Mouse (Mus musculus) forebrain, postnatal 0 days (tissue): ENCODE measurements around the gene Utp4. TPM values are rescaled to one million over a fixed set of nuclear protein-coding genes. Genes with fewer than 3 reads are reported as not detected.
A peak's percentile ranks its signal among the peaks of the same experiment; 100 is the strongest.

Source experiments
- ATAC-seq: fragments of 200-750 bp; cut with Nextera tagmentation; 2 replicates; pipeline ENCODE4 v1.8.0; 2017; ENCODE audit warnings: mild to moderate bottlenecking, moderate library complexity
- DNase-seq: peaks from one replicate; pipeline ENCODE4 v3.0.0-alpha.2; 2015
- H3K27ac ChIP-seq: fragments of 300-500 bp; sonication (generic); 2 replicates; pipeline ENCODE4 v1.5.1; 2014; ENCODE audit warnings: low read depth, mild to moderate bottlenecking, antibody characterized with exemption, low read length, moderate library complexity, mixed read lengths
- H3K27me3 ChIP-seq: fragments of 300-500 bp; sonication (generic); 2 replicates; pipeline ENCODE4 v1.6.1; 2014; ENCODE audit warnings: mild to moderate bottlenecking, low read length, mixed read lengths; ENCODE audit not compliant: insufficient read depth
- H3K36me3 ChIP-seq: fragments of 300-500 bp; sonication (generic); 2 replicates; pipeline ENCODE4 v1.6.1; 2014; ENCODE audit warnings: mild to moderate bottlenecking, moderate library complexity; ENCODE audit not compliant: insufficient read depth
- H3K4me1 ChIP-seq: fragments of 300-500 bp; sonication (generic); 2 replicates; pipeline ENCODE4 v1.6.1; 2014; ENCODE audit warnings: antibody characterized with exemption; ENCODE audit not compliant: insufficient read depth
- H3K4me2 ChIP-seq: fragments of 300-500 bp; sonication (generic); 2 replicates; pipeline ENCODE4 v1.6.1; 2014; ENCODE audit warnings: low read depth, mild to moderate bottlenecking, moderate library complexity
- H3K4me3 ChIP-seq: fragments of 300-500 bp; sonication (generic); 2 replicates; pipeline ENCODE4 v1.5.1; 2014; ENCODE audit warnings: low read depth, low read length, mixed read lengths
- H3K9ac ChIP-seq: fragments of 300-500 bp; sonication (generic); 2 replicates; pipeline ENCODE4 v1.6.1; 2014; ENCODE audit warnings: mild to moderate bottlenecking
- H3K9me3 ChIP-seq: fragments of 300-500 bp; sonication (generic); 2 replicates; pipeline ENCODE4 v1.6.1; 2016; ENCODE audit warnings: low read length
- CTCF ChIP-seq: sonication (generic); IDR thresholded peaks from 2 replicates; pipeline ENCODE4 v1.5.1; 2016; ENCODE audit warnings: antibody characterized with exemption, control low read depth, low read depth
- WGBS: fragments of 180-500 bp; shearing (Covaris S2); extraction: QIAGEN DNeasy Blood & Tissue Kit; methylation state at CpG from one replicate; pipeline ENCODE4 v1.1.7; 2014; 5-methylcytosine and 5-hydroxymethylcytosine counted together
- polyA plus RNA-seq: library from polyadenylated mRNA; unstranded; fragments of >200 nt; fragmentation: Nextera tagmentation; extraction: Ambion mirVana; gene quantifications from 2 replicates; pipeline ENCODE4 v1.2.1, GENCODE M21; 2015
- total RNA-seq: library from RNA; depleted of rRNA; stranded (reverse); fragments of >200 nt; gene quantifications from 2 replicates; pipeline ENCODE4 v1.2.3, GENCODE M21; 2014

Utp4 gene
- total and polyA plus RNA-seq, 2 experiments from 2014 or later, result 22.2 to 30.4 TPM

- H3K27me3 ChIP-seq, result peaks cover 20% of the 10 kb centered on the region
- no peaks in the 10 kb centered on the region for H3K36me3 ChIP-seq
- H3K4me2 ChIP-seq, result no peak overlapping the region
- no peak for ATAC-seq
- no peak overlapping the region for H3K9ac ChIP-seq
- H3K9me3 ChIP-seq, result no peaks in the 10 kb centered on the region
- H3K4me1 ChIP-seq, result 0 out of 2 replicates have a peak, but pooled peaks cover 3% of the 10 kb centered on the region
- no peak for DNase-seq
- no peak for TF ChIP-seq CTCF
- H3K27ac ChIP-seq, result no peak overlapping the region
- H3K4me3 ChIP-seq, result no peak overlapping the region
- 73% methylated on average over 15 of the region's 16 CpGs for WGBS
Observed at GRCm38 (mm10) chr8:106934226-106934977, 41.0 kb downstream of the Utp4 start.

- H3K36me3 ChIP-seq, result no peaks in the 10 kb centered on the region
- TF ChIP-seq CTCF, result no peak
- H3K4me2 ChIP-seq, result peak within 1 kb of the TSS; percentile 71
- peaks cover 20% of the 10 kb centered on the region for H3K27me3 ChIP-seq
- no peaks in the 10 kb centered on the region for H3K9me3 ChIP-seq
- H3K4me3 ChIP-seq, result peak within 1 kb of the TSS; percentile 78
- peak within 1 kb of the TSS; percentile 72 for H3K27ac ChIP-seq
- ATAC-seq, result peak; percentile 88
- WGBS, result under 1% methylated on average over 41 of the region's 41 CpGs
- peak within 1 kb of the TSS; percentile 74 for H3K9ac ChIP-seq
- 0 out of 2 replicates have a peak, but pooled peaks cover 3% of the 10 kb centered on the region for H3K4me1 ChIP-seq
- peak; percentile 93 for DNase-seq
Observed at GRCm38 (mm10) chr8:106935324-106935869, 42.0 kb downstream of the Utp4 start, which contains the start of gene Sntb2. Gene Sntb2 (plus strand): TSS chr8:106935750.

- H3K27me3 ChIP-seq, result peaks cover 20% of the 10 kb centered on the region
- WGBS, result under 1% methylated on average over 62 of the region's 76 CpGs
- H3K27ac ChIP-seq, result peak overlapping the region; percentile 72
- no peaks in the 10 kb centered on the region for H3K9me3 ChIP-seq
- no peaks in the 10 kb centered on the region for H3K36me3 ChIP-seq
- H3K4me3 ChIP-seq, result peak overlapping the region; percentile 78
- peak overlapping the region; percentile 74 for H3K9ac ChIP-seq
- DNase-seq (no peak), ATAC-seq (peak; percentile 66)
- peak overlapping the region; percentile 71 for H3K4me2 ChIP-seq
- no peak; the same call in 1 of the 2 replicates for TF ChIP-seq CTCF
- H3K4me1 ChIP-seq, result 0 out of 2 replicates have a peak, but pooled peaks cover 3% of the 10 kb centered on the region
Observed at GRCm38 (mm10) chr8:106935899-106936477, 42.6 kb downstream of the Utp4 start.

- H3K27ac ChIP-seq, result 0 out of 2 replicates have a peak overlapping the region, but pooled peaks have one; percentile 15
- H3K27me3 ChIP-seq, result peaks cover 20% of the 10 kb centered on the region
- peak overlapping the region; percentile 71 for H3K4me2 ChIP-seq
- H3K9me3 ChIP-seq, result no peaks in the 10 kb centered on the region
- no peaks in the 10 kb centered on the region for H3K36me3 ChIP-seq
- 0 out of 2 replicates have a peak, but pooled peaks cover 3% of the 10 kb centered on the region for H3K4me1 ChIP-seq
- TF ChIP-seq CTCF, result no peak
- ATAC-seq (peak; percentile 19; the same call in 1 of the 2 replicates), DNase-seq (peak; percentile 67)
- H3K4me3 ChIP-seq, result peak overlapping the region; percentile 78
- peak overlapping the region; percentile 74 for H3K9ac ChIP-seq
- under 1% methylated on average over 26 of the region's 26 CpGs for WGBS
Observed at GRCm38 (mm10) chr8:106936478-106937051, 43.1 kb downstream of the Utp4 start.

- Histone ChIP-seq H3K4me3 (peak overlapping the region; percentile 78), H3K4me1 (0 out of 2 replicates have a peak, but pooled peaks cover 3% of the 10 kb centered on the region), H3K36me3 (no peaks in the 10 kb centered on the region), H3K9me3 (no peaks in the 10 kb centered on the region), H3K27ac (no peak overlapping the region), H3K4me2 (peak overlapping the region; percentile 71), H3K27me3 (peaks cover 20% of the 10 kb centered on the region), H3K9ac (peak overlapping the region; percentile 74)
- DNase-seq (peak; percentile 6), ATAC-seq (no peak)
- WGBS, result 37% methylated on average over 14 of the region's 14 CpGs
- TF ChIP-seq CTCF, result no peak
Observed at GRCm38 (mm10) chr8:106937081-106937800, 43.8 kb downstream of the Utp4 start.

DNA sequence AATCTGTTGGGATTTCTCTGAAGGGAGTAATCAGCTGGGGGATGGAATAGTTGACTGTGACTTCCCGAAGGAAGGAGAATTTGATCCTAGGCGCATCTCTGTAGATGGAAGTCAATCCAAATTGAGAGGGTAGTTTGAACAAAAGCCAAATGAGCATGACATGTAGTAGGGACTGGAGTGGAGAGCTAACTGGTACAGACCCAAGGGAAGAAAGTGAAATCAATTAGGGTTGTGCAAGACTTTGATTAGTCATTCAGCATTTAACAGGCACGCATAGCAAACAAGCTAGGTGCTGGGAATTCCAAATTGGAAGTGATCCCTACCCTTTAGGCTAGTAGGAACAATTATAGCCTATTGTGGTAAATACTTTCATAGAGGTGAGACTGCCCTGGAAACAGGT, 48.4 kb downstream of the Utp4 start:
- no peak for DNase-seq

More for the DNA sequence above, 48.4 kb downstream of the Utp4 start:
- TF ChIP-seq CTCF, result no peak
- no peak for ATAC-seq
- H3K36me3 ChIP-seq, result no peaks in the 10 kb centered on the region
- H3K9me3 ChIP-seq, result no peaks in the 10 kb centered on the region
- H3K4me1 ChIP-seq, result 0 out of 2 replicates have a peak, but pooled peaks cover 3% of the 10 kb centered on the region
- WGBS, result 89% methylated on average over 3 of the region's 3 CpGs
- H3K4me3 ChIP-seq, result no peak overlapping the region
- H3K27me3 ChIP-seq, result 0 out of 2 replicates have a peak, but pooled peaks cover 13% of the 10 kb centered on the region
- H3K9ac ChIP-seq, result no peak overlapping the region
- H3K4me2 ChIP-seq, result no peak overlapping the region
- no peak overlapping the region for H3K27ac ChIP-seq
